Mouse (Mus musculus) myocyte (in vitro differentiated cells): ENCODE results near the gene Cmbl. TPM values are rescaled to one million over a fixed set of nuclear protein-coding genes. Genes with fewer than 3 reads are reported as not detected.

Experiments
- H3K27me3 ChIP-seq: one replicate; pipeline ENCODE4 v1.6.1; 2011; ENCODE audit not compliant: control insufficient read depth, insufficient read depth, insufficient read length
- H3K36me3 ChIP-seq: one replicate; pipeline ENCODE4 v1.6.1; 2011; ENCODE audit not compliant: control insufficient read depth, insufficient read depth
- H3K4me2 ChIP-seq: one replicate; pipeline ENCODE4 v1.6.1; 2011; ENCODE audit warnings: low read depth, control low read depth
- H3K4me3 ChIP-seq: one replicate; pipeline ENCODE4 v1.5.1; 2011; ENCODE audit warnings: mild to moderate bottlenecking, control low read depth, moderate library complexity
- H3K79me2 ChIP-seq: one replicate; pipeline ENCODE4 v1.6.1; 2011; ENCODE audit not compliant: control insufficient read depth, insufficient read depth
- H3ac ChIP-seq: one replicate; pipeline ENCODE4 v1.6.1; 2011; ENCODE audit not compliant: control insufficient read depth, insufficient read length
- CEBPB ChIP-seq: IDR thresholded peaks from 2 replicates; pipeline ENCODE4 v1.6.1; 2011; ENCODE audit warnings: mild to moderate bottlenecking, moderate library complexity; ENCODE audit not compliant: poor library complexity, insufficient read depth, severe bottlenecking
- E2F4 ChIP-seq: IDR thresholded peaks from one replicate; pipeline ENCODE4 v1.6.1; 2011; ENCODE audit warnings: mild to moderate bottlenecking, control low read depth, moderate library complexity; ENCODE audit not compliant: insufficient read depth
- MYOG ChIP-seq, 3 experiments: IDR thresholded peaks; one replicate each; pipeline ENCODE4 v1.6.1; 2011; ENCODE audit warnings: control low read depth in 2 of 3, low read depth in 2 of 3, mild to moderate bottlenecking in 2 of 3; ENCODE audit not compliant: insufficient read length in 2 of 3, control insufficient read depth in 1 of 3, insufficient read depth in 1 of 3
- REST ChIP-seq: IDR thresholded peaks from one replicate; pipeline ENCODE4 v1.6.1; 2011; ENCODE audit warnings: mild to moderate bottlenecking, control low read depth, moderate library complexity; ENCODE audit not compliant: insufficient read depth, insufficient read length
- TCF3 ChIP-seq: IDR thresholded peaks from one replicate; pipeline ENCODE4 v1.6.1; 2011; ENCODE audit warnings: low read depth, control low read depth; ENCODE audit not compliant: insufficient read length
- USF1 ChIP-seq: IDR thresholded peaks from one replicate; pipeline ENCODE4 v1.6.1; 2011; ENCODE audit warnings: low read depth, mild to moderate bottlenecking, control low read depth, moderate library complexity
- polyA plus RNA-seq: library from polyadenylated mRNA; unstranded; fragments of >200 nt; fragmentation: generic; extraction: Trizol; gene quantifications from one replicate; pipeline ENCODE4 v1.2.1, GENCODE M21; 2012; ENCODE audit warnings: missing spikeins

Gene Cmbl
- polyA plus RNA-seq, 1 experiment: 29.0 TPM

DNA sequence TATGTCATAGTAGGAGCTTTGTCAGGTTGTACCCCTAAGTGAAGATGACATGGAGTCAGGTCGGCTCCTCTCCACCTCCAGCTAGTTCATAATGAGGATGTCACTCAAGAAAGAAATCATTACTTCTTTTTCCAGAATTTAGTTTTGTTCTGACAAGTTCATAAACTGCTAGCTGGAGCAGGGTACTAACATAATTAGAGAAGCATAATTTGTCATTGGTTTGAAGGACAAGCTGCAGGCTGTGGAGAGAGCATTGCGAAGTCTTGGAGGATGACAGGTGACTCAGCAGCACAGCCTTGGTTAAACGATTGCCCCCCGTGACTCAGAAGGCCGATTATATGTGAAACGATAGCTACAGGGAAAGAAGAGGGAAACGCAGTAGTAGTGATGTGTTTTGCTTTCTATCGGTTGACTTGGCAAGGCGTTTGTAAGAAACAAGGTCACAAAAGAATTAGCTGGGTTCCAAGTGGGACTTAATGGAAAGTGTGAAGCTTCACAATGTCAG is 71.0 kb downstream of the Cmbl start:
- H3K79me2 ChIP-seq: no peaks in the 10 kb centered on the region
- no peaks in the 10 kb centered on the region for H3K36me3 ChIP-seq
- H3K4me3 ChIP-seq: no peak overlapping the region
- no peak overlapping the region for H3K4me2 ChIP-seq
- H3K27me3 ChIP-seq: no peaks in the 10 kb centered on the region
- no peak for TF ChIP-seq REST
- TF ChIP-seq TCF3: no peak
- TF ChIP-seq MYOG (IDR thresholded peaks at IDR 0.05; ENCODE audit: control insufficient read depth in 1 of 3, insufficient read depth in 1 of 3, insufficient read length in 2 of 3, low read depth in 2 of 3): no peak
- TF ChIP-seq USF1: no peak
- no peak for TF ChIP-seq E2F4
- TF ChIP-seq CEBPB: no peak
- H3ac ChIP-seq: no peak overlapping the region

Other genes starting within 250 kb of the Cmbl start
- gene Ankrd33b, start 197.7 kb upstream of the Cmbl start, polyA plus RNA-seq: 5.7 TPM
- gene Ropn1l, start 111.7 kb upstream of the Cmbl start, polyA plus RNA-seq: 10.3 TPM
- gene March6, start 34.3 kb upstream of the Cmbl start, polyA plus RNA-seq: 37.2 TPM
- 521 TPM for gene Cct5, start 36.4 kb downstream of the Cmbl start, polyA plus RNA-seq
- gene Fam173b, start 36.5 kb downstream of the Cmbl start, polyA plus RNA-seq: 37.8 TPM